Mouse (Mus musculus) erythroblast, embryonic 14.5 days (primary cell): Measurements from ENCODE around the gene Atg3.

ENCODE experiments used
- GATA1 ChIP-seq: IDR thresholded peaks from 2 replicates; pipeline ENCODE4 v1.6.1; 2012; ENCODE audit warnings: low read length, inconsistent platforms, mixed read lengths
- TAL1 ChIP-seq: IDR thresholded peaks from 3 replicates; pipeline ENCODE4 v1.6.1; 2012; ENCODE audit warnings: low read length, inconsistent platforms, mixed read lengths

DNA sequence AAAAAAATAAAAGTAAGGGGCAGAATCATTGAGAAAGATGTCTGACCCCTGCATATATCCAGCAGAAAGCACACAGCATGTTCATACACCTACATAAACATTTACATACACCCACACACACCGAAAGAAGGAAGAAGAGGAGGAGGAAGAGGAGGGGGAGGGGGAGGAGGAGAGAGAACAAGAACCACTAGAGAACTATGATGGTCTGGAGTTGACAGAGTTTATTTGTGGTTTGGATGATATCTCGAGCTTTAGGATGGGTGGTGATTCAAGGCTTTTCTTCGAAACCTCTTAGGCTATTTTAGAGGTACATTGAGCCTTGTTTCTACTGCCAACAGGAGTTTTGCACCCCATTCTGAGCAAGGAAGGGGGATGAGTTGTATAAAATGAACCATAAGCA is 64.2 kb downstream of the Atg3 start:
- TF ChIP-seq TAL1 (no peak), GATA1 (no peak)
